Comparison of ENCODE assay signal across 11 mouse cellular contexts in genomic region chr2:130293486-130293885, GRCm38 (mm10). TPM values are rescaled to one million over a fixed set of nuclear protein-coding genes. Genes with fewer than 3 reads are reported as not detected.
DNase-seq lines count a peak whose midpoint lies in the region; ATAC-seq lines count a peak whose summit lies in the region.
"Had no signal": no experiment of that assay in that cellular context is flagged by ENCODE, and none has a peak within 500 bp of the region (broad histone marks: within the 10 kb centered on the region; RNA-seq: fewer than 3 reads in every experiment).

No protein-coding gene starts in this region.

- no peak for DNase-seq in kidney, adult 8-10 months
- peak; percentile 31 for DNase-seq in brain, adult 2 months (ENCODE audit: low read depth, low spot score)
- DNase-seq in forebrain, embryonic 11.5 days (ENCODE audit: low spot score): peak; percentile 54
- no peak for DNase-seq in cerebellum, postnatal 36 days
- DNase-seq in thymus, postnatal 4 days: no peak
- DNase-seq in right cerebral cortex, postnatal 4 days: no peak
- DNase-seq: cerebellum, adult 11 months had no signal

- no peaks in the 10 kb centered on the region for H3K9me3 ChIP-seq in kidney, embryonic 15.5 days (replicated peaks)
- no peaks in the 10 kb centered on the region for H3K9me3 ChIP-seq in forebrain, embryonic 11.5 days (ENCODE audit: control insufficient read depth, low read length)
- no peaks in the 10 kb centered on the region for H3K9me3 ChIP-seq in midbrain, embryonic 12.5 days
- H3K9me3 ChIP-seq: liver, embryonic 15.5 days had no signal

- peak; percentile 69 for ATAC-seq in kidney, embryonic 15.5 days (replicated peaks; ENCODE audit: low FRiP score)
- peak; percentile 19; the same call in 1 of the 2 replicates for ATAC-seq in forebrain, embryonic 11.5 days (replicated peaks; ENCODE audit: low FRiP score)
- peak; percentile 45; the same call in 1 of the 2 replicates for ATAC-seq in midbrain, embryonic 12.5 days (ENCODE audit: low FRiP score, low read depth)

- H3K4me2 ChIP-seq in kidney, embryonic 15.5 days: peak overlapping the region; percentile 90
- no peak overlapping the region for H3K4me2 ChIP-seq in forebrain, embryonic 11.5 days (ENCODE audit: low read depth, low read length, severe bottlenecking)
- H3K4me2 ChIP-seq in midbrain, embryonic 12.5 days (replicated peaks): peak overlapping the region; percentile 15; the same call in 1 of the 2 replicates
- H3K4me2 ChIP-seq: liver, embryonic 15.5 days had no signal

- H3K27me3 ChIP-seq in kidney, embryonic 15.5 days: peaks cover 44% of the 10 kb centered on the region
- peaks cover 4% of the 10 kb centered on the region for H3K27me3 ChIP-seq in forebrain, embryonic 11.5 days (ENCODE audit: control insufficient read depth, insufficient read depth, low read length)
- H3K27me3 ChIP-seq in midbrain, embryonic 12.5 days: peaks cover 40% of the 10 kb centered on the region

- peak overlapping the region; percentile 7; the same call in 1 of the 2 replicates for H3K4me3 ChIP-seq in kidney, embryonic 15.5 days (replicated peaks)
- no peak overlapping the region for H3K4me3 ChIP-seq in forebrain, embryonic 11.5 days (ENCODE audit: low read depth, low read length)
- no peak overlapping the region for H3K4me3 ChIP-seq in midbrain, embryonic 12.5 days
- H3K4me3 ChIP-seq: liver, embryonic 15.5 days had no signal

- 4% methylated on average over 4 of the region's 4 CpGs for WGBS in kidney, embryonic 15.5 days
- WGBS in forebrain, embryonic 11.5 days: 8% methylated on average over 4 of the region's 4 CpGs
- 6% methylated on average over 4 of the region's 4 CpGs for WGBS in midbrain, embryonic 12.5 days

- no peak overlapping the region for H3K9ac ChIP-seq in kidney, embryonic 15.5 days
- H3K9ac ChIP-seq in forebrain, embryonic 11.5 days (ENCODE audit: low read length): no peak overlapping the region
- H3K9ac ChIP-seq in midbrain, embryonic 12.5 days (replicated peaks): no peak overlapping the region
- H3K9ac ChIP-seq: liver, embryonic 15.5 days had no signal

- 0 out of 2 replicates have a peak, but pooled peaks cover 4% of the 10 kb centered on the region for H3K36me3 ChIP-seq in kidney, embryonic 15.5 days
- no peaks in the 10 kb centered on the region for H3K36me3 ChIP-seq in forebrain, embryonic 11.5 days (ENCODE audit: control insufficient read depth, insufficient read depth, low read length)
- H3K36me3 ChIP-seq in midbrain, embryonic 12.5 days: no peaks in the 10 kb centered on the region
- H3K36me3 ChIP-seq: liver, embryonic 15.5 days had no signal

- H3K27ac ChIP-seq in kidney, embryonic 15.5 days: peak overlapping the region; percentile 63; the same call in 1 of the 2 replicates
- H3K27ac ChIP-seq in forebrain, embryonic 11.5 days (ENCODE audit: low read depth, low read length): no peak overlapping the region
- H3K27ac ChIP-seq in midbrain, embryonic 12.5 days (replicated peaks): no peak overlapping the region
- H3K27ac ChIP-seq: liver, embryonic 15.5 days had no signal

- peaks cover 55% of the 10 kb centered on the region for H3K4me1 ChIP-seq in kidney, embryonic 15.5 days
- H3K4me1 ChIP-seq in forebrain, embryonic 11.5 days (replicated peaks; ENCODE audit: control insufficient read depth, insufficient read depth, low read length): peaks cover 10% of the 10 kb centered on the region
- H3K4me1 ChIP-seq in midbrain, embryonic 12.5 days: peaks cover 40% of the 10 kb centered on the region

RNA-seq across cellular contexts. Expression of gene Ebf4, which starts 1.5 kb away (rescaled TPM):
- 2.1 and 2.8 TPM in 2 replicates for polyA plus RNA-seq in kidney, embryonic 15.5 days (2015; fragmentation: Nextera tagmentation; extraction: Ambion mirVana)
- polyA plus RNA-seq in forebrain, embryonic 11.5 days (2014; fragmentation: Nextera tagmentation; extraction: Ambion mirVana): 2.5 and 2.8 TPM in 2 replicates
- polyA plus RNA-seq in midbrain, embryonic 12.5 days (2016; fragmentation: Nextera tagmentation; extraction: Ambion mirVana): 2.1 and 2.7 TPM in 2 replicates
- polyA plus RNA-seq: G1E had no signal

RNA-seq across cellular contexts. Expression of gene Idh3b, which starts 9.1 kb away (rescaled TPM):
- 188 and 191 TPM in 2 replicates for polyA plus RNA-seq in kidney, embryonic 15.5 days (2015; fragmentation: Nextera tagmentation; extraction: Ambion mirVana)
- polyA plus RNA-seq in forebrain, embryonic 11.5 days (2014; fragmentation: Nextera tagmentation; extraction: Ambion mirVana): 138 and 158 TPM in 2 replicates
- 126 and 127 TPM in 2 replicates for polyA plus RNA-seq in midbrain, embryonic 12.5 days (2016; fragmentation: Nextera tagmentation; extraction: Ambion mirVana)

RNA-seq across cellular contexts. Expression of gene Nop56, which starts 19.3 kb away (rescaled TPM):
- polyA plus RNA-seq in kidney, embryonic 15.5 days (2015; fragmentation: Nextera tagmentation; extraction: Ambion mirVana): 317 and 325 TPM in 2 replicates
- polyA plus RNA-seq in forebrain, embryonic 11.5 days (2014; fragmentation: Nextera tagmentation; extraction: Ambion mirVana): 375 and 381 TPM in 2 replicates
- polyA plus RNA-seq in midbrain, embryonic 12.5 days (2016; fragmentation: Nextera tagmentation; extraction: Ambion mirVana): 283 and 313 TPM in 2 replicates

Comparison
In these comparisons a context has a peak if more than half of its experiments do, and no peak if none do; other contexts are left out.
1. ATAC-seq: peak in every context shown above with its lines; median percentile 69 in kidney, embryonic 15.5 days; 45 in midbrain, embryonic 12.5 days; 19 in forebrain, embryonic 11.5 days.
2. DNase-seq: peak in brain, adult 2 months (single experiment) and forebrain, embryonic 11.5 days (single experiment); none in kidney, adult 8-10 months (0 of 2), cerebellum, postnatal 36 days (0 of 2), thymus, postnatal 4 days (single experiment) and right cerebral cortex, postnatal 4 days (single experiment).